Mouse (Mus musculus) liver (tissue): ENCODE measurements around the gene Phldb2.
A peak's percentile ranks its signal among the peaks of the same experiment; 100 is the strongest.

Source experiments
- DNase-seq: peaks from one replicate; pipeline ENCODE4 v3.0.0-alpha.2; 2020; ENCODE audit warnings: mixed read lengths

Phldb2 gene

DNA sequence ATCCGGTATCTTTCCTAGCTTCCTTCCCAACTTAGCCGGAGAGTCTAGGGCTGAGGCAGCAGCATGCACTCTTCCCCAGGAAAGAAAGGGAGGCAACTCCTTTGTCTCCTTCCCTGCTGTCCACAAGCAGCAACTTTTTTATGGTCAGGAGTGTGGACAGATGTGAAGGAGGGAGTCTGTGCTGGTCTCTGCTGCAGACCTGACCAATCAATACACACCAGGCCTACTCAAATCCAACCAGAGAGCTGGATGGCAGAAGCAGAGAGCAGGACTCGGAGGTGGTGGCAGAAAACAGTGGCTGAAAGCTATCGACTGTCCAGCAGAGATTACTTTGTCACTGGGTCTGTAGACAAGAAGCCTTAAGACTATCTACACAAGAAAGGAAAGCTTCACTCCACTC is at the start of gene Phldb2:
Phldb2 (minus strand) TSS at position 205 of the 400 bp plus-strand sequence.
- no peak for DNase-seq

DNA sequence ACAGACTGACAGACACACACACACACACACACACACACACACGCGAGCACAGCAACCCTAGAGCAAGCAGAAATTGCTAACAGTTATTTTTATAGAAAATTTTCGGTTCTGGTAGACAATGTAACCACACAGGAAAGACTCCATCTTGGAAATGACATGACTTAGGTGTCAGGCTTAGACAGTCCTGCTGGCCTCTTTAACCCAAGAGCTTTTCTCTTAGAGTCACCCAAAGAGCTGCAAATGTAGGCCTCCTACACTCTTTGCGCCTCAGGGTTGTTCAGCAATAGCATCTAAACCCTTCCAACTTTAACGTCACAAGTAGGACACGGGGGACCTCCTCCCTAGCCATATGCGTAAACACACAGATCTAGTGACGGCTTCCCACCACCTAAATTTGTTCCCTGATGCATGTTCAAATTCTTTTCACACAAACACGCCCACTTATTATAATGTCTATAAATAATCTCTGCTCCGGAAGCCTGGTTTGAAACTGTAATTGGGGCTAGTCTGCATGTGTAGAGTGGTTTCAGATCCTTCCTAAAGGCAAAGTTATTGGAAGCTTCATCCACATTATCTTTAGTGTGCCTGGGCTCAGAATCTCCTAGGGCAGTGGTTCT is 48.3 kb upstream of the Phldb2 start:
- no peak for DNase-seq

DNA sequence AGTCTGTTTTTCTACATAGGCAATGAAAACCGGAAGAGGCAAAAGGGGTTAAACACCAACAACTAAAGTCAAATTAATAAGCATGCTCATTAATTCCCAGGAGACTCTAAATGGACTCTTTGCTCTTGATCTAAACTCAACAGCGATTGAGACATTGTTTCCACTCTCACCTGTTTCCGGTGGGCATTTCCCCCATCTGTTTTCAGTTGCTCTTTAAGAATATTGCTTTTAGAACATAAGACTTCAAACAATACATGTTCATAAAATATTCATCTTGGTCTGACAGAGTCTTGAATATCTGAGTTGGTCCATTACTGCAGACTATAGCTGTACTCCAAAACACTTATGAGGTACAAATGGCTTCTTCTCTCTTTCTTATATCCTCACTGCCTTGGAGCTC is 47.6 kb upstream of the Phldb2 start:
- no peak for DNase-seq

DNA sequence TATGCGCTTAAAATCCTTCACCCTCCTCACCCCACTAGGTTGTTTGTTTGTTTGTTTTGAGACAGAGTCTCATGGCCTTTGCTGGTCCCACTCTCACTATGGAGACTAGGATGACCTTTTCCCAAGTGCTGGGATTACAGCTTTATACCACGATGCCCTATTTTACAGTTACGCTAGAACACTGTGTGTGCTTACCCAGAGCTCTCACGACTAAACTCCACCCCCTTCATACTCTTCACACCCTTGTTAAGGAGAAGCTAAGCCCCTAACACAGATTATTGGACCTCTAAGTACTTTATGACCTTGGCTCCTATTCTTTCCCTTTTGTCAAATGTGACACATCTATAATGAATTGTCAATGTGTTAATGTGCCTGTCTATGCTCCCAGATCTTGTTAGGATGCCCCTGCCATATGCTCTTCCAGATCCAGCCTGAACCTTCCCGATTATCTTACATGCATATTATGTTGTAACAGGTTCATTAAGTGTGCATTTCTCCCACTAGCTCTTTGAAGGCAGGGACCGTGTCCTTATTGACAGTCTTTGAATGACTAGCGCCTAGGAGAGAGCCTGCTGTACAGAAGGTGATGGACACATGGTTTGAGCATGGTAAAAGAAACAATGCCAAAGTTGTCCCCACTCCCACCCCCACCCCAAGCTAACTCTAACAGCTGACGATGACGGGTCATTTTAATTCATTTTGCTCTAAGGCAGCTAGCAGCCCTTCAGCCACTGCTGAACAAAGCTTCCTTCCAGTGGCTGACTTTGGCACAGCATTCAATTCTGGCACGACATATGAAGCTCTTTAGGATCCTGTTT is 46.2 kb upstream of the Phldb2 start:
- DNase-seq: no peak

DNA sequence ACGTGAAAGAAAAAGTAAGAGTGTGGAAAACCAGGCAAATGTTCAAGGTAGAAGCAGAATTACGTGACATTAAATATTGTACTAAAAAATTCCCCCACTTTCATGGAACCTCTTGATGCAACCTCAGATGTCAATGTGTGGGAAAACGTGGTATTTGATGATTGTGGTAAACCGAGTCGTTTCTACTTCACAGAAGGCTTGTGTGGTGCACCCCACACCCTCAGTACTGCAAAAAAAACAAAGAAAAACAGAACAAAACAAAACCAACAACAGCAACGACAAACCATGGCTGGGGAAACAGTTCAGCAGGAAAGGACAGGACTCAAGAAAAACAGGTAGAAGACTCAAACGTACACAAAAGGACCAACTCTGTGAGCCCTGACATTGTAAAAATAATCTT is 44.8 kb upstream of the Phldb2 start:
- DNase-seq: no peak

DNA sequence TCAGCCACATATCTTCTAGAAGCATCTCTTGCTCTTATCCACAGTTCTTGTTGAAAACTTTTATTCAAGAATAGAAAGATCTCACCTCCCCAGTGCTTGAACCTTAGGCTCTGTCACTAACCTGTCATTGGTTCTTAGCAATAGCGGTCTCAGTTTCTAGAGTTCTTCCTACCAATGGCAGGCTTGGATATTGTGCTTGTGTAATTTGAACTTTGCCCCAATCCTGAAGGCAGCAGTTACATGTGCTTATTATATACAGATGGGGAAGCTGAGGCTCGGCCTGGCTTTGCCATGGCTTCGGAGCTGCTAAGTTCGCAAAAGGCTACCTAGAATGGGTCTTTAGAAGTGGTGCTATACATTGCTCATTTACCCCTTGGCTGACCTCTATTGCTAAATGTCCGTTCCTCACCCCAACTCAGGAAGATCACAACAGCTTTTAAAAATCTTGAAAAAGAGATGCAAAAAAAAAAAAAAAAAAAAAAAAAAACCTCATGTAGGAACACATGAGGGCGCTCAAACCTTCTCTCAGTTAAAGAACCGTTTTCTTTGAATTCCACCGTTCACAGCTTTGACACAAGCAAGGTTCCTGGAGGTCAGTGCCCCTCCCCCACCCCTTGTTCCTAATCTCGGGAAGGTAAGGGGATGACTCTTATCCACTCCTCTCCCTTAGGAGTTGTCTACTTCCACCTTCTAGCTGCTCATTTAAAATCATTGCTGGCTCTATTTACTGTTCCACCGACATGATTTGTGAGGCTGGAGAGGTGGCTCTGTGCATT is 37.7 kb upstream of the Phldb2 start:
- no peak for DNase-seq

DNA sequence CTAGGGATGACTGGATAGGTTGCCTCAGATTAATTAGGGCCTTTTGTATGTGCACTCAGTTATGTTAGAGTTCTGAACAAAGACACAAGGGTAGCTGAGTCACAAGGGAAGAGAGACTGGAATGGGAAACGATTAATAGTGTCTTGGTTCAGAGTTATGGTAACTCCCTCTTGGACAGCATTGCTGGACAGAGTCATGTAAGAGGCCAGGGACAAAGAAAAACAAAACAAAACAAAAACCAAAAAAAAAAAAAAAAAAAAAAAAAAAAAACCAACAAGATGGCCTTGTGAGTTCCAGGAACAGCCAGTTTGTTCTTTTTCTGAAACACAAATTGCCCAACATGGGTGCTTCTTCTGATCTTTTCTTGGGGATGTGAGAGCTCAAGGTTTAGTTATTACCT is 32.8 kb upstream of the Phldb2 start:
- no peak for DNase-seq

DNA sequence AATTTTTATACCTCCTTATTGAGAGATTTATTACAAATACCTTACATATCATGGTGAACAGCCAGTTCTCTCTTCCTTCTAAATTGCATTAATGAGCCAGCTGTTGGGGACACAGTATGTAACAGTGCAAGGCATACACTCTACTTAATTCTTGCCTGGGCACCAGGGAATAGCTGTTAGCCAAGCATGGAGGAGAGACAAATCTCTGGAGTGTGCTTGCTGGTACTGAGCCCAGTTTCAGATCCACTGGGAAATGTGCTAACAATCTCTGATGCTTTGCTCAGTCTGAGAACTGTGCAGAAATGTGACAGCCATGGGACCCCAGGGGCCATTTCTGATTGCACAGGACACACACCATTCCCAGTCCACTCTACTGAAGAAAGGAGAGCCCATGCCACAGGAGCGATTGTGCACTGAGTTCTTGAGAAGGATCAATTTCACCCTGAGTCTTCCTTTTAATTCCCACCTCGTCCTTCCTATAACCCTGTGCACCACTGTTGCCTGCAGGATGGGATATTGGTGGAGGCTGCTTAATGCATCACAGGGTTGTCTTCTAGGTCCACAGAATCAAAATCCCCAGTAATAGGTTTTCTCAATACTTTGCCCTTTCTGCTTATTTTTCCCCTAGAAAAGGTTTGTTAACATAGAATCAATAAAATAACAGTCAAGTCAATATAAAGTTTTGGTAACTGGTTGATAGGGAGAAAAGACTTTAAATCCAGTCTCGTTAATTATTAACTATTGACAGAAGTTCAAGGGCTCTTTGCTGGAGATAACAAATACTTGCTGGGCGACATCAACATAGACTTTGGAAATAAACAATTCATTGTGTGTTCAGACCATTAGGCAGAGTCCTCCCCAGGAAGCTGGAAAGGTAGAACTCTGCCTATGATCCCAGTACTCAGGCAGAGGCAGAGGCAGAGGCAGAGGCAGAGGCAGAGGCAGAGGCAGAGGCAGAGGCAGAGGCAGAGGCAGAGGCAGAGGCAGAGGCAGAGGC is 31.5 kb upstream of the Phldb2 start:
- DNase-seq: no peak

DNA sequence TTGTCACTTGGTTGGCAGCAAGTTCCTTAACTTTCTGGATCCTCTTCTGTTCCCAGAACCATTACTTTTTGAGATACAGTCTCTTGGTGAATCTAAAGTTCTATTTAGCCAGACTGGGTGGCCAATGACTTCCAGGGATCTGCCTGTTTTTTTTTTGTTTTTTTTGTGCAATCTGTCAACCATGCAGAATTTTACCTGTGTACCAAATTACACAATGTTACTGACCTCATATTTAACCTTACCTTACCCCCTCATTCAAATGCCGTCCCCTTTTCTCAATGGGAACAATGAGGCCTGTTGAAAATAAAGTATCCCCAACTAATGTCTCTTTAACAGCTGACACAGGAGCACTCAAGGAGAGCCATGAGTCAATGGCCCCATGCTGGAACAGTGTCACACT is 22.9 kb upstream of the Phldb2 start:
- DNase-seq: no peak

DNA sequence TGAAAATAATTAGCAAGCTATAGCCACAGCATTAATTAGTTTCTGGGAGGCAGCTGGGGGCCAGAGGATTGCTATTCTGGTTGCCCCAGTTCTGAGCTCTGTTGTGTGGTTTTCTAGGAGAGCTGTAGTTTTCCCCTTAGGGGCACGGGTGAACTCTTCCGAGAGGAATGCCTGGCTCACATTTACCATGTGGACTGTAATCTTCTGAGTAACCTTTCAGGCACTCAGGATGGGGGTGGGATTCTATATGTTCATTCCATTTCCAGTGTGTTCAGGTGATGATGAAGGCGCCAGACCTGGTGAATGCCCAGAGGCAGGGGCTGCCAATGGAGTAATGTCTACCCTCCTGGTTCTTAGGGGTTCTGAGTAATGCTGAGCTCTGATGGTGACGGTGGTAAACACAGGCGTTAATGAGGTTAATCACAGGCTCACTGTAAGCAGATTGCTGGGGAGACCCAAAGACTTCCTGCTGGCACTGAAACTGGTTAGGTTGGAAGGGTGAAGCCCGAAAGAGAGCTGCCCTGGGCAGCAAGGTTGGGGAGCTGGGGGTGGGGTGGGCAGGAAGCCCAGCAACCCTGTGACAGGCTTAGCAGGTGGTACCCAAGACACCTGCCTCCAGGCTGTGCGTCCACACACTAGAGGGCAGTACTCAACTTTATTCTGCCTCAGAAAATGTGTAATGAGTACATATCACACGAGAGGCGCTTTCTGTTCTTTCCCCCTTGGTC is 20.7 kb upstream of the Phldb2 start:
- no peak for DNase-seq

DNA sequence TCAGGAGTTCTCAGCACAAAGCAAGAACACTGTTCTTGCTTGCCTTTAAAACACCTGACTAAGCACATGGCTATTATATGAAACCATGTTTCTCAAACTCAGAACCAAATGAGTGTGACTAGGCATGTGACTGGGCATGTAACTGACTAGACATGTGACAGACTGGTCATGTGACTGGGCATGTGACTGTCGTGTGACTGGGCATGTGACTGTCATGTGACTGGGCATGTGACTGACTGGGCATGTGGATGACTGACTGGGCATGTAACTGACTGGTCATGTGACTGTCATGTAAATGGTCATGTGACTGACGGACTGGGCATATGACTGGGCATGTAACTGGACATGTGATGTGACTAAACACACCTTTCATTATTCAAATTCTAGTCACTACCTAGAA is 16.8 kb upstream of the Phldb2 start:
- no peak for DNase-seq

DNA sequence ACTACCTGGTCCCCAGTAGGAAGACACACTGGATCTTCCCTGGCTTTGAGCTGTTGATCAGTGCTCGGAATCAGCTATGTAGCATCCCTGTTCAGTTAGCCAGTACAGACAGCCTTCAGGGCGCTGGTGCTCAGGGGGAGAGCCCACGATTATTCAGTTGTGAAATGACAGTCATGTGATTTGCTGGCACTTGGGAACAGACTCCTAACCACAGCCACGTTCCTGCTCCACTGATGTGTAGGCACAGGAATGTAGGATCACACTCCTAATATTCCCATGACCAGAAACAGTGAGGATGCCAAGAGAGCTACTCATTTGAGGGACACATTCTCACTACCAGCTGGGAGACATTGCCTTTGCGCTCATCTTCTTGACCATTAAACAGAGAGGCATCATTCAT is 15.3 kb upstream of the Phldb2 start:
- no peak for DNase-seq

DNA sequence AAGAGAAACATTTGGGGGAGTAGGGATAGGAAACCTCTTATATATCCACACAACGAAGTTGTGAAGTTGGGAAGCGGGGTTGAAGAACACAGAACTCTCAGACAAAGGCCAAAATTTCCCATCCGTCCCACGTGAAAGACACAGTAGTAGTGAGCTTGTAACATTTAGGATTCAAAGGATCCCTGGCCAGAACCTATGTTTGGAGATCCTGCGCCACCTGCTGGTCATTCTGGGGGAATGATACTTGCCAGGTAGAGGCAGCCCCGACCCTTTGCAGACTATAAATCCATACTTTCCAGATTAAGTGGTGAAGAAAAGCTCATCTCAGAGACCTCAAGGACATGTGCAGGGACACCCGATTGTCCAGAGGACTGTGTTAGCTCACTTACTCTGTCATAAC is 14.1 kb upstream of the Phldb2 start:
- DNase-seq: peak; percentile 64

DNA sequence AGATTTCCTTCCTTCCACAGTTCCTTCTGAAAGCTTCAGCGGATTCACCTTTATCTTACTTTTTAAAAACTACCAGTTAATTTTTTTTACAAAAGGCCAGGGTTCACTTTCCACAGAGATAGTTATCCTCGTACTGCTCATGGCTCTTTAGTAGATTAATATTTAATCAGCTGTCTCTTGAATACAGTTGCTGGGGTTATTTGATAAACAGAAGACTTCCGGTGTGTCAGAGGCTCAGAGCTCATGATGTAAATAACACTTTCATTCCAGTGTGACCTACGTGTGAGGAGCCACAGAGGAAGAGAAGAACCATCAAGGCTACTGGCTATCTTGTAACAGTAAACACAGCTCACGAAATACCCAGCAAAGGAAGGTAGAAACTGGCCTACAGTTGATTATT is 13.2 kb upstream of the Phldb2 start:
- DNase-seq: no peak

DNA sequence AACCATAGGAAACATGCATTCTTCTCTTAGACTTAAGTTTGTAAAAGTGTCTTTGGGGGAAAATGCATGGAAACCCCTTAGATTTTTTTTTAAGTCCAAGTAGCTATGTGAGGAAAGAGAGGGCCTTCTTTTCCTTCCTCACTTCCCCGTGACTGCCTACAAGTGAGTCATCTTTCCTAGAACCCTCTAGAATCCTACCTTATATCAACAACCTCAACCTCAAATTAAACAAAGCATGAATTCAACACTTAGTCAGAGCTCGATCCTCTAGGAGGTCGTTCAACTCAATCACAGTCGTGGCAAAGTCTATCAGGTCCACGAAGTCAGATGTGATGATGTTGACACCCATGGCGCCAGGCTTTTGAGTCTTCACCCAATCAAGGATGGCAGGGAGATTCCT is 11.4 kb upstream of the Phldb2 start:
- no peak for DNase-seq

DNA sequence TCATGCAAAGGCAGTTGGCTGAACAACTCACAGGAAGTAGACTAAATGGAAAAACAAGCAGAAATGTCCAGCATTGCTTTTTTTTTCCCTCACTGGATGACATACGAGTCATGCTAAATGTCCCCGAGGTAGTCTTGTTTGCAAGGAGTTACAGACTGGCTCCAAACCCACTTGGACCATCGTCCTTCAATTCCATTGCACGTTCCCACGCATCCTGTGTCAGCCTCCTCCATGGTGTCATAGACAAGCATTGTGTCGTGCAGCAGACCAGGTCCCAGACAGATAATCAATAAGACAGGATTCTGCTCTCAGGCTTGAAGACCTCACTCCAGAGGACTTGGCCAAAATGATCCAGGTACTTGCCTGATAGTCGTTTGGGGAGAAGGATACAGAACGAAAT is 10.4 kb upstream of the Phldb2 start:
- no peak for DNase-seq

DNA sequence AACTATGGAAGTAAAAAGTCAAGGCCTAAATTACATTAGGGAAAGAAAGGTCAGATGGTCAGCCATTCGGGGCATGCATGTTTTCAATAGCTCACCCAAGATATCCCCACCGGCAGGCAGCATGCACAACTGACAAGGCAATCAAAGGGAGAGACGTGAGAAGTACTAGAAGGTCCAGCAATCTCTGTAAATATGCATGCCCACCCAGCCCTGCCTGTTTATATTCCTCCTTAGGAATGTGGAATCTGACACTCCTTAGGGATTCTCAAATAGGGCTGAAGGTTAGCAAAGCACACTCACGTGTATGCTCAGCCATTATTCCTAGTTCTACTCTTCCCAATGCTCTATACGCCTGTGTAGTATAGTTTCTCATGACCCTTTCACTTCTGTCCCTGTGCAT is 9.7 kb upstream of the Phldb2 start:
- DNase-seq: no peak

DNA sequence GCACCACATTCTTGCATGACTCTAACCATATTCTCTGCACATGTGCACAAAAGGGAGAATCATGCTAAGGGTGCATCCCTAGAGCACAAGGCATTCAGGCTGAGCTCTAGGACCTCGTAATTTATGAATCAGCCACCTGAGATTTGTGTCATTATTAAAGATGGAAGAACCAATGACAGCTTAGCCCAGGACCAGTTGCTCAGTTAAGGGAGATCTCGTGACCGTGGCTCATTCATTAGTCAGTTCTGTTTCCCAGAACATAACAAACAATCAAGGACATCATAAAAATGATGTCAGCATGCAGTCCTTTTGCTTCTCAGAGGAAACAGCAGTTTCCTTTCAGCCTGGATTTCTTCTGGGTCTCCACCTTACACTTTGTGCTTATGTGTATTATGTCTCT is 7.6 kb upstream of the Phldb2 start:
- DNase-seq: no peak

DNA sequence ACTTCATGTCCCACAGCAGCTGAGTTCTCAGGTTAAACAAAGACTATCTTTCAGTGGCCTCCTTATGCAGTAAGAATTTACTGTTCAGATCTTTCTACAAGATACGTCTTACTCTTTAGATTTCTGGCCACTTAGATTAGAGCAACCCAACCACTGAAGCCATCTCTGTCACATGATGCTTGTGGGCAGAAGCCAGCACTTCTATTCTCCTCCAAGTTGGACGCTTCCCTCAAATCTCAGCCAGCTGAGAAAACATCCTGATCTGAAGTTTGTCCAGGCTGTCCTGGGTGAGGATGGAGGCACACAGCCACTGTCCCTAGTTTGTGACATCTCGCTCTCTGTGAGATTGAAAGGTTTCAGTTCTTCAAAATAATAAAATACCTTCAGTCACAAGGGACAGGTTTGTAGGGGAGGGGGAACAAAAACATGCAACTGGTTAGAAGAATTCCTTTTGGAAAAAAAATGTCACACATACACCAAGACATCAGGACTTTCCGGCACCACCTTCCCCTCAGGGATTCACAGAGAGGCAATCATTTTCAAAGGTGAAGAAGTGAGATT is 3.1 kb upstream of the Phldb2 start:
- no peak for DNase-seq

DNA sequence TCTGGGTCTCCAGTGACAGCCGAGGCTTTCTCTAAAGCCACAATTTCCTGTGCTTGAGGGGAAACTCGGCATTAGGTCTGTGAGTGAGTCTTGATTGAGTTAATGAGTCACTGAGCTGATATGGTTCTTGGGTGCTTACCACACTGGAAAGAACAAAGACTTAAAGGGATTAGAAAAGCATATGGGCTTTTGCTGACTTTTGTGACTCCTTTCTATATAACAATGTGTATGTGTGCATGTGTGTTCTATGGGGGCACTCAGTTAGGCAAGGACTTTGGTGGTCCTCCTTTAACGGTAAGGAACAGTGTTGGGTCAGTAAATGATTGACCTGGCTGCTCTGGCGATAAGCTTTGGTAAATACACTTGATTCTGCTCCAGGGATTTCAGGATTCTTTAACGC is 897 bp downstream of the Phldb2 start:
- DNase-seq: no peak

DNA sequence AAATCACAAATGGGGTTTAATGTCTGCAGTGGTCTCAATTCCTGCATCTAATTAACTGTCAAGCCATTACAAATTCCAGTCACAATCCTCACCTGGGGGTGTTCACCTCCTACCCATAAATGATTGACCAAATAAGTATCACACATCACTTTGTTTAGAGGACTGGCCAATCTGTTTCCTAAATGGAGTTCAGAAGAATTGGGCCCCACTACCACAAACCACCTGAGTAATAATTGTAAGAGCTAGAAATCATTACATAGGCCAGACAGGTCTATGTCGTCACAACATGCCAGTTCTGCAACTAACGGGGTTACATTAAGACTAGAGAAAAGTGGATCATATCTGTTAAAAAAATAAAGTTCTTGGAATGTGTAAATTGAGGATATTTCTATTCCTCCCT is 1.4 kb downstream of the Phldb2 start:
- no peak for DNase-seq

DNA sequence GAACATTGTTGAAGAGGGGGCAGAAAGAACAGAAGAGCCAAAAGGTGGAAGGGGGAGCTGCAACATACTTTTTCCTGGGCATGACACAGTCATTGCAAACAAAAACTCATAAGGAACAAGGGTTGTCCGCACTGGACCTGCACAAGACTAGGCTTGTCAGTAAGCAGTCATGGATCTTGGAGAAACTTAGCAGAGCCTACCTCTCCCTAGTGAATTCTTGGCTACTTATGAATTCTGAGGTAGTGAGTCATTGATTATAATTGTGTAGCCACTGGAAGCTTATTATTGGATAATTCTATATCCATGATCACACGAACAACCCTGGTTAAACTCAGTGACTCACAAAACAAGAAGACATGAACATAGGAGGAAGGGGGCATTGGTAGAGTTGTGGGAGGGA is 7.1 kb downstream of the Phldb2 start:
- DNase-seq: no peak
